Mouse (Mus musculus): ENCODE data around the gene Syngr1. TPM values are rescaled to one million over a fixed set of nuclear protein-coding genes. Genes with fewer than 3 reads are reported as not detected.

Gene Syngr1
- total RNA-seq, 1 experiment from 2014 or later: not detected

DNA sequence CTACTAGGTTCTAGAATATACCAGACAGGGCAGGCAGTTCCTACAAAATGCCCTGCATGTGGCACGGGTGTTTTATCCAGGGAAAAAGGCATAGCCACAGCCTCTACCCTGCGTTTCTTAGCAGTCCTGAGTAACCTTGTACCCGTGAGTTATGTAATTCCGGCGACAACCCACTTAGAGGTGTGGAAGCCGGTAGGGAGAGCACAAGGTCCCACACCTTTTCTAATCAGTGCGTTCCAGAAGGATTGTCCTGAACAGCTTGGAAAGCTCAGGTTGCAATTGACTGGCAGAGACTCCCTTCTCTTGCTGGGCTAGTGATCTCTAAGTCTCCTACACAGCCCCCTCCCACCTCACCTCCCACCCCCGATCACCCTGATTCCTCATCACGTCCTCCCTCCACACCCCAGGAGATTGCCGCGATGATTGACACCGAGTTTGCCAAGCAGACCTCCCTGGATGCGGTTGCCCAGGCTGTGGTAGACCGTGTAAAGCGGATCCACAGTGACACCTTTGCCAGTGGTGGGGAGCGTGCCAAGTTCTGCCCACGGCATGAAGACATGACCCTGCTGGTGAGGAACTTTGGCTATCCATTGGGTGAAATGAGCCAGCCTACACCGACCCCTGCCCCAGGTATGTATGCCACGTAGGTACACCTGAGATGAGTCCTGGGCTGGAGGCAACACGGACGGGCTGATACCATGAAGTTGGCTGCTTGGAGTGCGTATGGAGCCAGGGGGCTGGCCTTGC, 66.2 kb downstream of the Syngr1 start:
- no peak for ATAC-seq (replicated peaks; ENCODE audit: insufficient number of reproducible peaks, low FRiP score, low TSS enrichment, poor library complexity, severe bottlenecking)

DNA sequence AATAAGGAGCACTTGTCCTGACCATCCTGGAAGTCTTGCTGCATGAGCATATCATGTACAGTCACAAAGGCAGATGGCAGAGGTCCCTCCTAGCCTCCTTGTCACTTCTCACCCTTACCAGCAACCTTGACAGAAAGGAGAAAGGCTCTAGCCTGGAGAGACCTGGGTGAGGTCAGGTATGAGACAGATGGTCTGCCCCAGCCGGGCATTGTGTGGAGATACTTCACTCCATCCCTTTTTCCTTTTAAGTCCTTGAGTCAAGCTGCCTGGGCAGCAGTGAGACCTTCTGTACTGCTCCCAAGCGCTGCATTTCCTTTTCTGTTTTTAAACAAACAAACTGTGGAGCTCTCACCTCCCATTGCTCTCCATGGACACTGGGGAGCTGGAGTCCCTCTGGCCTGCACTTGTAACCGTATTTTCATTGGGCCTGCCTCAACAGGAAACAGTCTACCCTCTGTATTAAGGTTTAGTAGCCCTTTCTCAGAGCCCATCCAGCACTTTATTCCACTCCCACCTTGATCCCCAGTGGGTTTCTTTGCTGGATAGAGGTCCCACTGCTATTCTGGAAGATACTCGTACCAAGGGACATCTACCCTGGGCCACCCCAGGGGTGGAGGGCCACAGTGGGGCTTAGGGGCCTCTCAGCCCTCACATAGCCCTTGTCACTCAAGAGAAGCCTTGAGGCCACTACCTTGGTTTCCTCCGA, 67.0 kb downstream of the Syngr1 start:
- ATAC-seq (replicated peaks; ENCODE audit: insufficient number of reproducible peaks, low FRiP score, low TSS enrichment, poor library complexity, severe bottlenecking): no peak

DNA sequence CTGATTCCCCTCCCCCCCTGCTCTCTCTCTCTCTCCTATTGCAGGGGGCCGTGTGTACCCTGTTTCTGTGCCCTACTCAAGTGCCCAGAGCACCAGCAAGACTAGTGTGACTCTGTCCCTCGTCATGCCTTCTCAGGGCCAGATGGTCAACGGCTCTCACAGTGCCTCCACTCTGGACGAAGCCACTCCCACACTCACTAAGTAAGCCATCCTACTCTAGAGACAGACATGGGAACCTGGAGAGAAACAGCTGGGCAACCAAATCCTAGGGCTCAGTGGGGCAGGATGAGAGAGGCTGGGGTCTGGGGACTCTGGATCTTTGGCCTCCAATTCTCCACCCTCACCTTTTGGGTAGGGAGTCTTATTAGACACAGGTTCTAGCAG, 67.6 kb downstream of the Syngr1 start:
- ATAC-seq (replicated peaks; ENCODE audit: insufficient number of reproducible peaks, low FRiP score, low TSS enrichment, poor library complexity, severe bottlenecking): no peak

DNA sequence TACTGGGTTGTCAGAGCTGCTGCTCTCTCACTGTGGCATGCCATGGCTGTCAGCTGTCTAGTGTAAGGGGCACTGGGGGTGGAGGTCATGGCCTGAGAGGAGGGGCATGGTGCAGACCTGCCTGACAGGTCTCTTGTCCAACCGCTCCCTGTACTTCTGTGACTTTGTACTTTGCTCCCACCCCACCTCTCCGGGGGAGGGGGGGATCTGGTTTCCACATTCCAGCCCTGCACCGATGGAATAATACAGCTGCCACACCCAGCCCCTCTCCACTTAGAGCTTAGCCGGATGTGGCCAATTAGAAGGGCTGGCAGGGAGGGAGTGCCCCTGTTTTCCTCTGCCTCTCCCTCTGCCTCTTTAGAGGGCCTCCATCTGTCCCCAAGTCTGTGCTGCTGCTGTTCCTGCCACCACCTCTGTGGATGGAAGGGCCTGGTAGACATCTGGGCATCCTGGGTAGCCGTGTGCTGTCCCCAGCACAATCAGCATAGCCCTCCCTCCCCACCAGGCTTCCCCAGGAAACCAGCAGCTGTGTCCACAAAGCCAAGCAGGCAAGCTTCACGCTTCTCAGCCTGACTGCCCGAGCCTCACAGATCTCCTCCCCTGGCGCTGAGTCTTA, 68.3 kb downstream of the Syngr1 start:
- ATAC-seq (replicated peaks; ENCODE audit: insufficient number of reproducible peaks, low FRiP score, low TSS enrichment, poor library complexity, severe bottlenecking): no peak

DNA sequence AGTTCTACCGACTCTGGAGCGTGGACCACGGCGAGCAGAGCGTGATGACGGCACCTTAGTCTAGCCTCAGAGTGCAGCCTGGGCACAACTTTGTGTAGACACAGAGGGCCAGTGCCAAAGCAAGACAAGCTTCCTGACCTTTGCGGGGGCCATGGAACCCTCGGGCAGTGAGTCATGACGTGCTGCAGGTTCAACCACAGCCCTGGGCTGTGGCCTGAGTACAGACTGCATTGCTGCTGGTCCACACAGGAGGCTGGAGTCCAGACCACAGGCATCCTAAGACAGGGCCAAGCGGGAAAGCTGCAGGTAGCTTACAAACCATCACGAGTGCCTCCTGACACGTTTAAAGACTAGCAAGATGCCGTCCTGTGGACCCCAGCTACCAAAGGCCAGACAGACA, 69.1 kb downstream of the Syngr1 start:
- no peak for ATAC-seq (replicated peaks; ENCODE audit: insufficient number of reproducible peaks, low FRiP score, low TSS enrichment, poor library complexity, severe bottlenecking)

DNA sequence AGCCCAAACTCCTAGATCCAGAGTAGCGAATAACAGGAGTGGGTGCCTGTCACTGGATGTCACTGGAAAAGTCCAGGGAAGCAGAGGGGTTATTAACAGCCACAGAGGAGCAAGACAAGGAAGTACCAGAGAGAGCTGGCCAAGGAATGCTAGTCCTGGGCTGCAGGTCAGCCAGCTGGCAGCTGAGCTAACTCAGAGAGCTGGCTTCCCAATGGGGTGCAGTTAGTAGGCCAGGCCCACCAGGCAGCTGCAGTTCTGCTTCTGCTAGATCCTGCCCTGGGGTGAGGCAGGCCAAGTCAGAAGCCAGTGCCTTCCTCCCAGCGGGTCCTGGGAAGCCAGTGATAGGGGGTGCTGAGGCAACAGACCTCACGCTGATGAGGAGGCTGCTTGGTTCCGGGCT, 69.6 kb downstream of the Syngr1 start:
- no peak for ATAC-seq (replicated peaks; ENCODE audit: insufficient number of reproducible peaks, low FRiP score, low TSS enrichment, poor library complexity, severe bottlenecking)

DNA sequence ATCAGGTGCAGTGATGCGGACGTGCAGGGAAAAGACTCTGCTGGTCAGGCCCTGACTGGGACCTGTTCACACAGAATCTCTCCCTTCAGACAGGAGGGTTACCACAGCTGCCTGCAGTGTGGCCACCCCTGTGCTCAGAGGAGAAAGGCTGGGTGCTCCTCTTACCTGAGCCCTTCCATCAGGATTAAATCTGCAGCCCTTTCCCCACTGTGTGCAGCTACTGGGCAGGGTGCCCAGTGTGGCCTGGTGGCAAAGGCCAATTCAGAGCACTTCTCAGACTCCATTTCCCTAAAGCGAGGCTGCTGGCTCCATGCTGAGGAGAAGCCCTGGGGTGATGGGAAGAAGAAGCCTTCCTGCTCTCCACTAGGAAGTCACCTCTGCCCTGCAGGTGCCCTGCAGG, 70.1 kb downstream of the Syngr1 start:
- ATAC-seq (replicated peaks; ENCODE audit: insufficient number of reproducible peaks, low FRiP score, low TSS enrichment, poor library complexity, severe bottlenecking): no peak

DNA sequence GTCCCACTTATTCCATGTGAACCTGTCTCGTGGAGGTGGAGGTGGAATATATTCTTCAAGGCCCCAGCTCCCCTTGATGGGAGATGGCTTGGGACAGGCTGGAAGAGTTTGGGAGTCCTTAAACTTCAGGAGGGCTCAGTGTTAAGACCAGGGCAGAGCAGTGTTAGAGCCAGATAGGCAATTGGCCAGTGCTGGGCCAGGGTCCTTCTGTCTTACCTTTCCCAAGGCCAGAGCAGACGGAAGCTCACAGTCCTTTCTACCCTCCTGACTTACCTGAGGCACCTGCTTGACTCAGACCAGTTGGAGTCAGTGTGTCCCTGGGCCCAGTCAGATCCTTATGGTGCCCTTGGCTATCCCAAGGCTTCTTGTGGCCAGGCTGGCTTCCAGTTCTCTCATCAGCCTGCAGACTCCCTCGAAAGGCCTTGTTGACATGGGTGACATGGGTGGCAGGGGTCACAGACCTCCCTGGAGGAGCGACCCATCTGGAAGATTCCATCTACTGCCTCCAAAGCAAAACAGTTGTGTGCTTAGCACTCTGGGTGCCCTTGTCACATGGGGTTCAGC, 71.3 kb downstream of the Syngr1 start:
- no peak for ATAC-seq (replicated peaks; ENCODE audit: insufficient number of reproducible peaks, low FRiP score, low TSS enrichment, poor library complexity, severe bottlenecking)

DNA sequence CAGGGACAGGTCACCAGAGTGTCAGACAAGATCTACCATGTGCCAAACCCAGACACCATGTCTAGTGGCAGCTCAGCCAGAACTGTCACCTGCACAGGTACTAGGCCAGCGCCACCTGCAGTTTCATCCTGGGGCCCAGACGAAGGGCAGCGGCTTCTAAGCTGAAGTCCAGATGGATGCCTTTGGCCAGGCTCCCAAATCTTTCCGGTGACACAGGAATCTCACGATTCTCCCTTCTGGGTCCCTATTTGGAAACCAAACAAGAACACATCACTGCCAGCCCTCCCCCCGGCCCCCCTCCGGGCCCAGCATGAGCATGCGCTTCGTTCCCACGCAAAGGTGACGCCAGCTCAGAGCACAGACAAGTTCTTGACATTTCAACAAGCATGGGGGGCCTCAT, 72.1 kb downstream of the Syngr1 start:
- ATAC-seq (replicated peaks; ENCODE audit: insufficient number of reproducible peaks, low FRiP score, low TSS enrichment, poor library complexity, severe bottlenecking): no peak

DNA sequence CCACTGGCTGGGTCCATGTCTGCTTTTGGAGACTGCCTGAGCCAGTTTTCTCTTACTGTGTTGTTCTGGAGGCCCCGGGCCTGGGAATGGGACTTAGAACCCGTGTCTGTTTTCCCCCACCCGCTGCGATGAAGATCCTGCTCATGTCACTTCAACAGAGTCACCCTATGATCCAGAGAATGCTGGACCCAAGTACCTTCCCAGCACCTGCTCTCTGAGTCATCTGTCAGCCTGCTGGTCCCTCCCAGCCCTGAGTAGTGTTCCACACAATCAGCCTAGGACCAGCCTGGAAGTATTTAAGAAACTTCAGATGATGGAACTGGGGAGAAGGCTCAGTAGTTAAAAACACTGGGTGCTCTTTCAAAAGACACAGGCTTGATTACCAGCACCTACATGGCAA, 72.6 kb downstream of the Syngr1 start:
- ATAC-seq (replicated peaks; ENCODE audit: insufficient number of reproducible peaks, low FRiP score, low TSS enrichment, poor library complexity, severe bottlenecking): no peak

DNA sequence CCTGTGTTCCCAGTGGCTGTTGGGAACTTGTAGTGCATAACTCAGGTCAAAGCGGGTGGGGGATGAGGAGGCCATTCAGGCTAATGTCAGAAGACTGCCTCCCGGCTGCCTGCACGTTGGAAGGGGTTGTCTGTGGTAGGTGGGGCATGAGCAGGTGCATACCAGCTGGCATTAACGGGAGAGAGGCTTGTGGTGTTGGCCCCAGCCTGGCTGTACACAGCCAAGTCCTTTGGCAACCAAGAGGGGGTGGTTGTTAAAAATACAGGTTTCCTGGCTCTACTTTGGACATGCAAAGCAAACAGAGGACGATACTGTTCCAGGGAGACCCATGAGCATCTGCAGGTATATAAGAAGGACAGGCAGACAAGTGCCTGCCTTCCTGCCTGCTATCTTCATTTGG, 74.3 kb downstream of the Syngr1 start:
- no peak for ATAC-seq (replicated peaks; ENCODE audit: insufficient number of reproducible peaks, low FRiP score, low TSS enrichment, poor library complexity, severe bottlenecking)

Other genes with a start within 250 kb of the Syngr1 start
- 85.0 to 218 TPM (median 113 TPM) in 3 replicates for gene Apobec3, start 199.7 kb upstream of the Syngr1 start, total RNA-seq (2017)
- gene Cbx7, start 120.2 kb upstream of the Syngr1 start, total RNA-seq (2017): 17.8 to 33.8 TPM (median 17.9 TPM) in 3 replicates
- gene Pdgfb, start 76.4 kb upstream of the Syngr1 start, total RNA-seq (2017): 14.3 to 55.2 TPM (median 25.5 TPM) in 3 replicates
- gene Rpl3, start 534 bp downstream of the Syngr1 start, total RNA-seq (2017): 1,359 to 1,501 TPM (median 1,441 TPM) in 3 replicates
- 11.6 to 17.4 TPM (median 12.4 TPM) in 3 replicates for gene Tab1, start 41.8 kb downstream of the Syngr1 start, total RNA-seq (2017)
- gene Mgat3, start 82.4 kb downstream of the Syngr1 start, total RNA-seq (2017): 0.19 TPM in 1 of 3 replicates, not detected in the others
- gene Mief1, start 142.7 kb downstream of the Syngr1 start, total RNA-seq (2017): 28.7 to 38.2 TPM (median 29.9 TPM) in 3 replicates
- not detected in 3 replicates for gene AC140267.1, start 144.5 kb downstream of the Syngr1 start, total RNA-seq (2017)
- 446 to 519 TPM (median 465 TPM) in 3 replicates for gene Atf4, start 163.8 kb downstream of the Syngr1 start, total RNA-seq (2017)
- gene Rps19bp1, start 173.0 kb downstream of the Syngr1 start, total RNA-seq (2017): 10.6 to 23.0 TPM (median 13.2 TPM) in 3 replicates
- gene Cacna1i, start 195.9 kb downstream of the Syngr1 start, total RNA-seq (2017): 2.2 to 5.0 TPM (median 3.1 TPM) in 3 replicates

Measured in monocyte, adult 5-6 weeks (primary cell).